Mouse (Mus musculus): ENCODE results near the gene Kif13a. TPM values are rescaled to one million over a fixed set of nuclear protein-coding genes. Genes with fewer than 3 reads are reported as not detected.

The Kif13a gene
- 4.9 and 5.4 TPM in 2 replicates for polyA plus RNA-seq (2015; fragmentation: Nextera tagmentation; extraction: Ambion mirVana)

DNA sequence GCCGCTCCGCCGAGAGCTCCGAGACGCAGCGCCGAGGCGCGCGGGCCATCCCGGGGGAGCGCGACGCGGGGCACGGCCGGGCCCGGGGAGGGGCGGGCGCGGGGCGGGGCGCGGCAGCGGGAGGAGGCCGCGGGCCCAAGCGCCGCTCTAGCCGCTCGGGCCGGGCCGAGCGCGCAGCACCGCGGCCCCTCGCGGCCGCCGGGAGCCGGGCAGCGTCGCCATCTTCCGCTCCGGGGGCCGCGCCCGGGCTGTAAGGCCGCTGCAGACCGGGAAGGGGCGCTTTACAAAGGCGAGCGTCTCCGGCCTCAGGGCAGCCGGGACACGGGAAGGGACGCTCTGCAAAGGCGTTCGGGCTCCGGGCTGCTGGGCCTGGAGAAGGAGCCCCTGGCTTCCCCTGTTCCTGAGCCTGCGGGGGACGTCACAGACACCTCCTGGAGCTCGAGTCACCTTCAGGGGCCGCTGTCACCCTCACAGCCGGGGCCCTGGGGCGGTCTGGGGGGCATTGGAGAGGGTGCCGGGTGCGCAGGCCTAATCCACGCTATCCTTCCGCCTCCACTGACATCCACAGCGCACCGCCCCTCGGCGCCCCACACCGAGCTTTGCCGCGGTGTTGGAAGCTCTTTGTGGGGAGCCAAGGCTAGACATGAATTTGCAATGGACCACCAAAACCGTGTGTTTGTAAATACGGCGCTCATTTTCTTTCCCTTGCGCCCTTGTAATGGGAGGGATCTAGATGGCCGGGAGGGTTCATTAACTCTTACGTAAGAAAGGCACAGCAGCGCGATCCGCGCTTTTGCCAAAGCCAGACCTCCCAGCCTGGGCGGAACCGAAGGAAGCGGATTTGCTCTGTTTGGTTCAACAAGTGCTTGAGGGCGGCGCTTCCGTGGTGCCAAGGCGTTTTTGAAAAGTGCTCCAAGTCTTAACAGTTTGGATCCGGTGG is at the start of gene Kif13a:
Gene Kif13a, minus strand, starts transcription at position 149 of the 940 bp plus-strand sequence.
- Histone ChIP-seq H3K36me3 (replicated peaks; ENCODE audit: insufficient read depth, low read length) (no peaks in the 10 kb centered on the region), H3K4me3 (ENCODE audit: low read depth, low read length) (peak within 1 kb of the TSS; percentile 72), H3K4me2 (ENCODE audit: low read depth, low read length) (peak within 1 kb of the TSS; percentile 85), H3K4me1 (ENCODE audit: insufficient read depth) (peaks cover 14% of the 10 kb centered on the region), H3K27ac (ENCODE audit: low read depth) (peak within 1 kb of the TSS; percentile 88), H3K27me3 (ENCODE audit: insufficient read depth, low read length) (no peaks in the 10 kb centered on the region), H3K9ac (replicated peaks) (peak within 1 kb of the TSS; percentile 73), H3K9me3 (ENCODE audit: low read length) (no peaks in the 10 kb centered on the region)
- under 1% methylated on average over 59 of the region's 96 CpGs for whole genome bisulfite sequencing (ENCODE audit: insufficient replicate concordance)
- peak; percentile 87 for ATAC-seq
- DNase-seq: peak; percentile 83
- TF ChIP-seq EP300 (IDR thresholded peaks at IDR 0.05; ENCODE audit: low read depth) (no peak), CTCF (IDR thresholded peaks at IDR 0.05; ENCODE audit: low read depth) (0 out of 2 replicates have a peak, but pooled peaks have one; percentile 32)

- H3K4me2 ChIP-seq (ENCODE audit: low read depth, low read length): no peak overlapping the region
- no peak overlapping the region for H3K9ac ChIP-seq (replicated peaks)
- H3K4me3 ChIP-seq (ENCODE audit: low read depth, low read length): no peak overlapping the region
- H3K27me3 ChIP-seq (ENCODE audit: insufficient read depth, low read length): no peaks in the 10 kb centered on the region
- ATAC-seq (no peak), DNase-seq (no peak)
- H3K27ac ChIP-seq (ENCODE audit: low read depth): no peak overlapping the region
- no peaks in the 10 kb centered on the region for H3K36me3 ChIP-seq (replicated peaks; ENCODE audit: insufficient read depth, low read length)
- whole genome bisulfite sequencing (ENCODE audit: insufficient replicate concordance): 73% methylated on average over 7 of the region's 7 CpGs
- no peaks in the 10 kb centered on the region for H3K9me3 ChIP-seq (ENCODE audit: low read length)
- H3K4me1 ChIP-seq (ENCODE audit: insufficient read depth): no peaks in the 10 kb centered on the region
- TF ChIP-seq CTCF (IDR thresholded peaks at IDR 0.05; ENCODE audit: low read depth): 0 out of 2 replicates have a peak, but pooled peaks have one; percentile 10
- no peak for TF ChIP-seq EP300 (IDR thresholded peaks at IDR 0.05; ENCODE audit: low read depth)
Observed at GRCm38 (mm10) chr13:46976532-46976931, 46.9 kb upstream of the Kif13a start.

DNA sequence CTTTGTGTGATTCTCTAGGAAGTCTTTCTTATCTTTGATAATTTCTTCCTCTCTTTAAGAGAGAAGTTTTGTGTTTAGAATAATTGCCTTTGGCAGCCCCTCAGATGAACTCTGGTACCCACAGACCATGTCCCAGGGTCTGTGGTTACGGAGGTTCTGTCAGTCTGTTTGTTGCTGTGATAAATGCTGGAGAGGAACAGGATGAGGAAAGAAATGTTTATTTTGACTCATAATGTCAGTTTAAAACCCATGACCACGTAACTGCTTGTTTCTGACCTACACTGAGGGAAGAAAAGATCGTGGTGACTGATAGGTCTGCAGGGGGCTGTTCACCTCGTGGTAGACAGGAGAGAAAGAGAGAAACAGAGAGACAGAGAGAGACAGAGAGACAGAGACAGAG is 46.3 kb upstream of the Kif13a start:
- Histone ChIP-seq H3K36me3 (replicated peaks; ENCODE audit: insufficient read depth, low read length) (no peaks in the 10 kb centered on the region), H3K4me2 (ENCODE audit: low read depth, low read length) (no peak overlapping the region), H3K9me3 (ENCODE audit: low read length) (no peaks in the 10 kb centered on the region), H3K4me1 (ENCODE audit: insufficient read depth) (no peaks in the 10 kb centered on the region), H3K27me3 (ENCODE audit: insufficient read depth, low read length) (no peaks in the 10 kb centered on the region), H3K9ac (replicated peaks) (no peak overlapping the region), H3K4me3 (ENCODE audit: low read depth, low read length) (no peak overlapping the region), H3K27ac (ENCODE audit: low read depth) (no peak overlapping the region)
- no peak for ATAC-seq
- 32% methylated on average over 4 of the region's 4 CpGs for WGBS (ENCODE audit: insufficient replicate concordance)
- no peak for DNase-seq
- TF ChIP-seq CTCF (IDR thresholded peaks at IDR 0.05; ENCODE audit: low read depth) (no peak), EP300 (IDR thresholded peaks at IDR 0.05; ENCODE audit: low read depth) (no peak)

- Histone ChIP-seq H3K9me3 (ENCODE audit: low read length) (no peaks in the 10 kb centered on the region), H3K36me3 (replicated peaks; ENCODE audit: insufficient read depth, low read length) (no peaks in the 10 kb centered on the region), H3K4me1 (ENCODE audit: insufficient read depth) (no peaks in the 10 kb centered on the region), H3K27ac (ENCODE audit: low read depth) (no peak overlapping the region), H3K4me2 (ENCODE audit: low read depth, low read length) (peak overlapping the region; percentile 35), H3K4me3 (ENCODE audit: low read depth, low read length) (no peak overlapping the region), H3K27me3 (ENCODE audit: insufficient read depth, low read length) (no peaks in the 10 kb centered on the region), H3K9ac (replicated peaks) (no peak overlapping the region)
- 51% methylated on average over 14 of the region's 14 CpGs for WGBS (ENCODE audit: insufficient replicate concordance)
- peak; percentile 27; the same call in 1 of the 2 replicates for ATAC-seq
- TF ChIP-seq EP300 (IDR thresholded peaks at IDR 0.05; ENCODE audit: low read depth): no peak
- no peak for TF ChIP-seq CTCF (IDR thresholded peaks at IDR 0.05; ENCODE audit: low read depth)
- DNase-seq: no peak
Observed at GRCm38 (mm10) chr13:46975031-46975551, 45.4 kb upstream of the Kif13a start.

- Histone ChIP-seq H3K9ac (replicated peaks) (no peak overlapping the region), H3K27me3 (ENCODE audit: insufficient read depth, low read length) (no peaks in the 10 kb centered on the region), H3K27ac (ENCODE audit: low read depth) (no peak overlapping the region), H3K4me1 (ENCODE audit: insufficient read depth) (no peaks in the 10 kb centered on the region), H3K36me3 (replicated peaks; ENCODE audit: insufficient read depth, low read length) (no peaks in the 10 kb centered on the region), H3K4me2 (ENCODE audit: low read depth, low read length) (no peak overlapping the region), H3K4me3 (ENCODE audit: low read depth, low read length) (no peak overlapping the region), H3K9me3 (ENCODE audit: low read length) (no peaks in the 10 kb centered on the region)
- ATAC-seq (no peak), DNase-seq (no peak)
- TF ChIP-seq CTCF (IDR thresholded peaks at IDR 0.05; ENCODE audit: low read depth) (no peak), EP300 (IDR thresholded peaks at IDR 0.05; ENCODE audit: low read depth) (no peak)
- 60% methylated on average over 10 of the region's 10 CpGs for whole genome bisulfite sequencing (ENCODE audit: insufficient replicate concordance)
Observed at GRCm38 (mm10) chr13:46970286-46970945, 40.7 kb upstream of the Kif13a start.

DNA sequence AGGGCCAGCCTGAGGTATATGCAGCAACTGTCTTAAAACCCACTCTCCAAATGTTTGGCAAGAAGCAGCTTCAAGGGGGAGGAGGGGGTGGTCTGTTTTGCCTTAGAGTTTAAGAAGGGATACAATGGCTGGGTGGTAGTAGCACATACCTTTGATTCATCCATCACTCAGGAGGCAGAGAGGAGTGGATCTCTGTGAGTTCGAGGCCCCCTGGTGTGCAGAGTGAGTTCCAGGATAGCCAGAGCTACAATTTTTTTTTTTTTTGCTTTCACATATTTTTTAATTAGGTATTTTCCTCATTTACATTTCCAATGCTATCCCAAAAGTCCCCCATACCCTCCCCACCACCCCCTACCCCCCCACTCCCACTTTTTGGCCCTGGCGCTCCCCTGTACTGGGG is 39.0 kb upstream of the Kif13a start:
- TF ChIP-seq EP300 (IDR thresholded peaks at IDR 0.05; ENCODE audit: low read depth) (no peak), CTCF (IDR thresholded peaks at IDR 0.05; ENCODE audit: low read depth) (peak; percentile 27; the same call in 1 of the 2 replicates)
- H3K9ac ChIP-seq (replicated peaks): no peak overlapping the region
- H3K36me3 ChIP-seq (replicated peaks; ENCODE audit: insufficient read depth, low read length): no peaks in the 10 kb centered on the region
- ATAC-seq (no peak), DNase-seq (no peak)
- no peaks in the 10 kb centered on the region for H3K4me1 ChIP-seq (ENCODE audit: insufficient read depth)
- no peak overlapping the region for H3K4me2 ChIP-seq (ENCODE audit: low read depth, low read length)
- no peaks in the 10 kb centered on the region for H3K27me3 ChIP-seq (ENCODE audit: insufficient read depth, low read length)
- H3K27ac ChIP-seq (ENCODE audit: low read depth): no peak overlapping the region
- no peak overlapping the region for H3K4me3 ChIP-seq (ENCODE audit: low read depth, low read length)
- WGBS (ENCODE audit: insufficient replicate concordance): 80% methylated on average over 2 of the region's 2 CpGs
- no peaks in the 10 kb centered on the region for H3K9me3 ChIP-seq (ENCODE audit: low read length)
